In the genomic region with DNA sequence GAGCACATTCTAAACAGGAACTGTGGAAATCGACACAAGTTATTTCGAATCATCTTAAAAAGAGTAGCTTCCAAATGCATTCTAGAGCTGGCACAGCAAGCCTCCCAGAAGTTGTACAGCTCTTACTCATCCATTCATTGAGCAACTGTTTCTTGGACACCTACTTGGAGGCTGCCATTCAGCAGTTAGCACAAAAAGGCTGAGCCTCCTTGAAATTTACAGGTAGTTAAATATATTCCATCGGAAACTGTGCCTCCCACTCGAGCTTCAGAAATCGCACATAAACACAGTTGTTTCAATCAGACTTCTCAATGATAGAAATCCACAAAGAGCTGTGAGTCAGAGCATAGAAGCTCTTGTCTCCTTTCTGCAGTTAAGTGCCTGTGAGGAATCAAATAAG, we compare ENCODE assay signal across 22 mouse cellular contexts.
A peak's percentile ranks its signal among the peaks of the same experiment; 100 is the strongest.
DNase-seq lines count a peak whose midpoint lies in the region; ATAC-seq lines count a peak whose summit lies in the region.
"Had no signal": no experiment of that assay in that cellular context is flagged by ENCODE, and none has a peak within 500 bp of the region (broad histone marks: within the 10 kb centered on the region; RNA-seq: fewer than 3 reads in every experiment).

No protein-coding gene starts in this region.

- no peak for ATAC-seq in activated CD4-positive, CD25-positive, alpha-beta regulatory T cell, adult 4 months
- ATAC-seq: forebrain, embryonic 13.5 days; hindbrain, embryonic 16.5 days; intestine, embryonic 15.5 days; liver, postnatal 0 days; lung, postnatal 0 days had no signal

- DNase-seq in layer of hippocampus, adult 18-20 months (ENCODE audit: low spot score in 2 of 2): peak; percentile 10 to 11
- DNase-seq in layer of hippocampus, postnatal 25 days (ENCODE audit: extremely low spot score in 1 of 2, low spot score in 1 of 2): no peak
- DNase-seq in right cerebral cortex, adult 18-20 months: peak; percentile 60
- DNase-seq in right cerebral cortex, postnatal 4 days: no peak
- peak; percentile 27 to 87 for DNase-seq in left cerebral cortex, postnatal 25 days (ENCODE audit: low spot score in 2 of 2)
- no peak for DNase-seq in ovary, adult 18-20 months (ENCODE audit: low spot score)
- DNase-seq: adrenal gland, postnatal 14 days; cerebellum, adult 9-10 months; gastrocnemius, postnatal 14 days; heart, adult 11 months; heart, postnatal 10 days; kidney, adult 8-10 months; kidney, postnatal 36 days; liver, postnatal 0 days; retina, postnatal 1 day; spleen, adult 18-20 months; thymus, postnatal 14 days had no signal

- intact Hi-C loops in left cerebral cortex, postnatal 25 days (cut with DNase I): no loop called here

Comparison
In these comparisons a context has a peak if more than half of its experiments do, and no peak if none do; other contexts are left out.
1. DNase-seq: peak in layer of hippocampus, adult 18-20 months (2 of 2), right cerebral cortex, adult 18-20 months (single experiment) and left cerebral cortex, postnatal 25 days (2 of 2); none in layer of hippocampus, postnatal 25 days (0 of 2), right cerebral cortex, postnatal 4 days (single experiment) and ovary, adult 18-20 months (single experiment).